Mouse (Mus musculus): ENCODE measurements around the gene Zbtb40.
A peak's percentile ranks its signal among the peaks of the same experiment; 100 is the strongest.

Zbtb40 gene

DNA sequence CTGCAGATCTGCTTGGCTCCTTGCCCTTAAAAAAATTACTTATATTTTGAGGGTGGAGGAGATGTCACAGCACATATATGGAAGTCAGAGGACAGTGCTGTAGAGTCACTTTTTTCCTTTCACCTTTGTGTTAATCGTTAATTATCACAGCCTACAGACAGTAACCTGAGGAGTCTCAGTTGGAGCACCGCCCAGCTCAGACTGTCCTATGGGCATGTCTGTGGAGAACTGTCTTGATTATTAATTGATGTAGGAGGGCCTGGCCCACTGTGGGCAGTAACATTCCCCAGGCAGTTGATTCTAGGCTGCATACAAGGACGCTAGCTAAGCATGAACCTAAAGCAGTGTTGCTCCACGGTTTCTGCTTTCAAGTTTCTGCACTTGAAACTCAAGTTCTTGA lies 16.1 kb downstream of the Zbtb40 start:
- no peak for DNase-seq

DNA sequence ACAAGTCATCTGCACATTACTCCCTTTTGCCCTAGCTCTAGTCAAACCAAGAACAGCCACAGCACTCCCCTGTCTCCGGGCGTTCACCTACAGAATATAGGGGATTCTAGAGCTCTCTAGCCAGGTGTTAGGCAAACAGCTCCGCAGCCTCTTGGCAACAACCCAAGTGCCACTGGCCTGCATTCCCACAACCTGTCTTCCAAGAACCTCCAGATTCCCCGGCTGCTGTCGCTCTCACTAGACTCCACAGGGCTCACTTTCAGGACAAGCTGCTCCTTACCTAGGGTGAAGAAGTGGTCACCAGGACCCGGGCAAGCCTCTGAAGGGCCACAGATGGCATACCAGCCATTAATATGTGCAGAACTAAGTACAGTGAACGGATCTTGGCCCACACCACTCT lies 17.3 kb downstream of the Zbtb40 start:
- no peak for DNase-seq

DNA sequence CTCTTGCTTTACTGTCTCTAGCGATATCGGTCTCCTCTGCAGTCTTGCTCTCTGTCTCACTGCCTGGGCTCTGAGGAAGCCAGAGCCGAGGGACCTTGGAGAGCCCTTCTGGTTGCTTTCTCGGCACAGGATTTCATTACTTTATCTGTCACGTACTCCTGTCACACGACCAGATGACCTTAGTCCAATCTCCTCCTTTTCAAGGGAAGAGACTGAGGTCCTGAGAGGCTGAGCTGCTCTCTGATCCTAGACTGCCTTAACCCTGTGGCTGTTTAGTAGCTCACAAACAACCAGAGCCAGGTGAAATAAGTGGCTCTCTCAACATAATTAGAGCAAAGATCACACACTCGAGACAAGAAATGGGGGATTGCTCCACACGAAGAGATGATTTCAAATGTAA lies 19.3 kb downstream of the Zbtb40 start:
- no peak for DNase-seq

DNA sequence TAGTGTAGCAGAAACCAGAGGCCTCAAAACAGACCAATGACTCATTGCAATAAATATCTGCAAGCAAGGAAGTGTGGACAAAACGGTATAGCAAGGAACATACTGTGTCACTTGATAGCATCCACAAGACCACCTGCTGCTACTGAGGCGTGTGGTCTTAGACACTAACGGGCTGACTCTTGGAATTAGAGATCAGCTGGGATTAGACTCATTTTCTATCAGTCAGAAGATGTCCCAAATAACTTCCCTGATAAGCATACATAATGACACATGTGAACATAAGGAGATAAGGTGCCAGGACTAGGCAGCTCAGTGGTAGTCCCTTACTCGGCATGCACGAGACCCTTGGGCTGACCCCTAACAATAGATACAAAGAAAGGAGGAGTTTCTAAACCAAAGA lies 21.6 kb downstream of the Zbtb40 start:
- DNase-seq = no peak

DNA sequence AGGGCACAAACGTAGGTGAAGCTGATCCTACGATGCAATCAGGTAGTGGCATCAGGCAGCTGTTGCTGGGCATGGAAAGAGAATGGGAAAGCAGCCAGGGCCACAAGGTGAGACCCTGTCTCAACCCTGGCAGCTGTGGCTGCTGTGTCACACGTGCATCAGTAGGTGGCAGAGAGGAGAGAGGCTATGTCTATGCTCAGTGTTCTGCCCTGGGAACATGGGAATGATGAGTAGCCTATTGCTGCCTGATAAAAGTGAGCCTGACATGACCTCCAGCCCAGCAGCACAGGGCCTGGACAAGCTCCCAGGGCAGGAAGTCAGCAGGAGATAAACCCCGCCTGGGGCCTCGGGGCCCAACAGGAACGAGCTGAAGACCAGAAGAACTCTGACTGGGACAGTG lies 23.0 kb downstream of the Zbtb40 start:
- DNase-seq = no peak

DNA sequence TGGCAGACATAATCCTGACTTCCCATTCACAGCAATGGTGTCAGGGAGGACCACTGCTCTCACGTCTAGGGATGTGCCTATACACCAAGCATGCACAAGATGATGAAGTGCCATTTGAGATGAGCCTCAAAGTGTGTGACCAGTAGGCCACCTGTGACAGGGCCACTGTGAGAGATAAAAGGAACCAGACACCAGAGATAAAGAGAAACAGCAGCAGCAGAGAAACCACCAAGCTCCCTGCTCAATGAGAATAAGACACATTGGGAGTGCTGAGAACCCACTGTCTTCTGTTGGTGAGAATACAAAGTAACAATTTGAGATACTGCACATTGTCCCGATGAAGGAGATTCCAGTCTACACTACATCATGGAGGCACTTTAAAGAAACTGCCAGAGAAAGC lies 23.5 kb downstream of the Zbtb40 start:
- no peak for DNase-seq

DNA sequence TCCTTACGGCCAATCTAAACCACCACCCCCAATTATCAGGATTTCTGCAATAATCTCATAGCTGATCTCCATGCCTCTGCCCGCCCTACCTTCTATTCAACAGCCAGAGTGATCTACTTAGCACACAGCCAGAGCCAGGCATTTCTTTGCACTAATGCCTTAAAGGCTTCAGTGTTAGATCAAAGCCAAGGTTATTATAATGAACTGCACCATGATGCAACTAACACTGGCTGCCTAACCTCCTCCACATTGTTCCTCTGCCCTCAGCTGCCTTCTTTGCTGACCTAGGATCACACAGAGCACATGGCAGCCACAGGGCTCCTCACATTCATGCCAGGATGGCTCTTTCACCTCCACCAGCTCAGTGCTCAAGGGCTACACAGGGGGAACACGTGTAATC lies 28.5 kb downstream of the Zbtb40 start:
- no peak for DNase-seq

DNA sequence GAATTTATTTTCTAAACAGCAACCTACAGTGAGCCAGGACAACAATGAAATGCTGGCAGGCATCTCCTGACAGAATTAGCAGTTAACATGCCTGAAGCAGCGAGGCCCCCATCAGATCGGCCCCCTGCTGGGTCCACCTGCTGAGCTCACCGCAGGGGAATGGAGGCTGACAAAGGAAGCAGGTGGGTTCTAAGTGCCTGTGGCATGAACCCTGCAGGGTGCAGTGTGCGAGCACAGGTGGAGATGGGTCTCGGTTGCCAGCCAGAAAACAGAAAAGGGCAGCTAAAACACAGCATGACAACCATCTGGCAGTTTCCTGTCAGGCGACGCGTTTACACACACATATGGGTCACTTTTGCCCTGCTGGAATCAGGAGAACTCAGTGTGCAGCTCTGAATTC lies 32.7 kb downstream of the Zbtb40 start:
- DNase-seq = no peak

DNA sequence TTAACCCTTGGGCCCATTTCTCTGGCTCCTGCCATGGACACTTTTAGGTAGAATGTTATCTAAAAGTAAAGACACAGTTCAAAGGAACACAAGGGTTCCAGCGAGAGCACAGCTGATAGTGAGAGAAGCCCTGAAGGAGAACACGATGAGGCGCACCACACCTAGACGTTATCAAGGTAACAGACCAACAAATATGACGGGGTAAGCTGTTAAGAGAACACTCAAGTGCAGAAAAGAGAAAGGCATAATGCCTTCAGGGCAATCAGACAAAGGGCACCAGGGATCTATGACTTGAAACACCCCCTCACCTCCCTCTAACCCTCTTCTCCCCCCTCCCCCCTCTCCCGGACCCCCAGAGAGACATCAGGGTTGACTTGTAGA lies 33.1 kb downstream of the Zbtb40 start:
- DNase-seq = no peak

DNA sequence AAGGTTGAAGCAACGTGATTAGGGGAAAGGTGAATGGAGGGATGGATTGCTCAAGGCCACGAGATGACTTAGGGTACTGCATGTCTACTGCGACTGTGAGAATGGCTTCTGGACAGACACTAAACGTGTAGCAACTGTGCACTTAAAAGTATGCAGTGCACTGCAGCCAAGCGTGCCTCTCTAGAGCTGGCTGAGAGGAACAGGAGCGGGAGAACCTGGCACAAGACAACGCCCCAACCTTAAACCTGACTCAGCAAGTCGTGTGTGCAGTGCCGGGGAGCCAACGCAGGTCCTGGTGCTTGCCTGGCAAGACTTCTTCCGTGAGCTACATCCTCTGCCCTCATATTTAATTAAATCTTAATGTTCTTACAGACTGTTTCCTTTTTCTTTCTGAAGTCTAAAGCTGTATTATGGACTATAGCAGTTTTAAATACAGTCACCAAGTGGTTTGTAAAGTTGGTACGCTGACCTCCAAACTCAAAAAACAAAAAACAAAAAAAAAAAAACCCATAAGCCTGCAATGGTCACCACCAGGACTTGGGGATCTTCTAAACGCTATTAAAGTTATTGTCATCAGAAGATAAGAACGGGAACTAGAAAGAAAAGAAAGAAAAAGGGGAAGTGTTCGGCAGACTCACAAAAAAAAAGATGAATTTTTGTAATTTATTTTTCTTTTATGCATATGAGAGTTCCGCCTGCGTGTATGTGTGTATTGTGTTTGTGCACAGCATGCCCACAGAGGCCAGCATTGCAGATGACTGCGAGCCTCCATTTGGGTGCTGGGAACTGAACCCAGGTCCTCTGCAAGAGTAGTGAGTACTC lies 33.7 kb downstream of the Zbtb40 start:
- DNase-seq = no peak

DNA sequence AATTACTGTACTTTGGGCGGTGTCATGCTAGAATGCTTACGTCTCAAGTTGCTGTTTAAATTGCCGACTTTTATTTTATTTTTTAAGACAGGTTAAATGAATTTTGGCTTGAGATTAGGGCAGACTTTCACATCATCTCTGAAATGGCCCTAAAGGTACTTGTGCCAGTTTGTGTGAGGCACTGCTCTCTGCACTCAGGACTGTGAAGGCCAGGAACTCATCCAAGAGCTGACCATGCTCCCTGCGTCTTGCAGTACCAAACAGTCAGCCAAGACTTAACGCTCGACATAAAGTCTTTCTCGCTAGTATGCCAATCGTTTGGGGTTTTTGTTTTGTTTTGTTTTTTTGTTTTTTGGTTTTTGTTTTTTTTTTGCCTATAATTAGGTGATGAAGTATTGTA lies 34.5 kb downstream of the Zbtb40 start:
- DNase-seq = no peak

DNA sequence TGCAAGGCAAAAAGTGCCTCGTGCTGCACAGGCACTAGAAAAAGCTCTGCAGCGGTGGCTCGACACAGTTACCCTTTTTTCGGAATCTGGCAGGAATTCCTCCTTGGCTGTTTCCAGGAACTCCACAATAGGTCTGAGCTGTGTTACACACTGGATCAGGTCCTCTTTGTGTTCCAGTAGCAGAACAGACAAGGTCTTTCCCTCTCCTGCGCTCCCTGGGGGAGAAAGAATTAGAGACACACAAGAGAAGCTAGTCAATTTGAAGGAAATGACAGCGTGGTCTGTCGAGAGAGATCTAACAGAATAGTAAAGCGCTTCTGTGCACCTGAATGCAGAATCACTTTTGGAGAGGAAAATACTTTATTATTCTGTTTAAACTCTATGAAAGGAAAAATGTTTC lies 41.6 kb downstream of the Zbtb40 start:
- no peak for DNase-seq

DNA sequence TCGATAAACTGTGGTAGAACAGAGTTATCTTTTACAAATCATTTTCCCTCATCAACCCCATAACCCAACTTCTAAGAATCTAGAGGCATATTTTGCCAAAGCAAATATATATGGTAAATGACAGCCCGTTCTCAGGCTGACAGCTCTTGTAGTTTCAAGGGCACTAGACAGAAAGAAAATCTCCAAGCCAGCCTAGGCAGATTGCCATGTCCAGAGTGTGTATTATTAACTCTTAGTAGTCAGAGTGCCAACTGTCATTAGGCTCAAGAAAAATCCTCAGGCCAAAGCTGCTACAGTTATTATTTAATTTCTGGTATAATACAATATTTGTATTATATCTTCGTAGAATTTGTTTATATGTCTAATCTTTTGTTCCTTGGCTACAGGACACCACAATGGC lies 46.8 kb downstream of the Zbtb40 start:
- no peak for DNase-seq

DNA sequence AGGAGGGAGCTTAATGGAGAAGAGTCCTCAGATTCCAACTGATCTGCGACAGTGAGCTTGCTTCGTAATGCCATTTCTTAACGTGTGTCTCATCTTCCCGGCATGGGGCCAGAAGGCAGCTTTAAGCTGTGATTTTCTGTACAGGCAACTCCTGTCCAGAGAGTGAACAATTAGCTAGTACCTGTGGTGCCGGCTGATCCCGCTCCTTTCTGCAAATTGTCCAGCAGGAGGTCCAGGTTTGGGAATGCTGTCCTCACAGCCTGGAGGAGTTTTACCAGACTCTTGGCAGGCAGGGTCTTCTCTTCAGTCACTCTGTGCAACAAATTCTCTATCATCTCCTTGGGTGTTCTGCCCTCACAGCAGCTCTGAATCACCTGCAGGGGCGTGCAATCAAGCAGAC lies 47.6 kb downstream of the Zbtb40 start:
- no peak for DNase-seq

DNA sequence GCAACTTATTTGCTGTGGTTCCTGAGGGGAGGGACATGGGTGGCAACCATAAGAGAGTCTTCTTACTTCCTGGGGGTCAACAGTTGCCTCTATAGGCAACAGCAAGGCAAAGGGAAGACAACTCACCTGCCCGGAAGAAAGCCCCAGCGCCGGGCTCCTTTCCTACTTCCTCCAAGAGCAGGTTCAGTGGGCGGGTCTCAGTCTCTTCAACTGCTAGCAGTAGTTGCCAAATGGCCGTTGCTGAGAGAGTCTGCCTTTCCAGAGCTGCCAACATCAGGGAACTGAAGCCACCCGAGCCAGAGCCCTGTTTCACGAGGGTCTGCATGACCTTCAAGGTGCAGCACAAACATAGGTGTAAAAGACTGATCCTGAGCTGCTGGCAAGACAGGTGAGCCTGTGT lies 50.2 kb downstream of the Zbtb40 start:
- DNase-seq = no peak

DNA sequence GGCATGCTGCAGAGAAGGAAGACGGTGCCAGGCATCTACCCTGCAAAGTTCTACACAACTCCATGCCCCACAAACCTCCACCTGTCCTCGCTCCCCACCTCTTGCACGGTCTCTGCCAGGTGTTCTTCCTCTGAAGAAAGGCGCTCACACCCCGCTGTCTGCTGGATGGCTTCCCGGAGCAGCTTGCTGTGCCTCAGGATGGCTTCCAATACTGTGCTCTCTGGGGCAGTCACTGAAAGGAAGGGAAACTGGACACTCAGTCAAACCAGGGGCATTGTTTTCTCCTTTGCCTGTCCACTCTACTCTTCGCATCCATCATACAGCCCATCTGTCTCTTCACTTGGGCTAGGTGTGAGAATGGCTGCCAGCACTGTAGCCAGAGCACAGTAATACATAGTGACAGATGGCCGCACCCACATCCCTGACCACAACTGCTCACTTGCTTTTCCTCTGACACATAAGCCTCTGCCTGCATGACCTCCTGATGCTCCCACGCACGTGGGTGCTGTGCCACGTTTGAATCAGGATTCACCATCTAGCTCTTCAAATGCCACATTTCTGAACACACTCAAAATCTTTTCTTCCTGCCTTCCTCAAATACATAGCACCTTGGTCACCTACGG lies 50.8 kb downstream of the Zbtb40 start:
- DNase-seq = no peak

DNA sequence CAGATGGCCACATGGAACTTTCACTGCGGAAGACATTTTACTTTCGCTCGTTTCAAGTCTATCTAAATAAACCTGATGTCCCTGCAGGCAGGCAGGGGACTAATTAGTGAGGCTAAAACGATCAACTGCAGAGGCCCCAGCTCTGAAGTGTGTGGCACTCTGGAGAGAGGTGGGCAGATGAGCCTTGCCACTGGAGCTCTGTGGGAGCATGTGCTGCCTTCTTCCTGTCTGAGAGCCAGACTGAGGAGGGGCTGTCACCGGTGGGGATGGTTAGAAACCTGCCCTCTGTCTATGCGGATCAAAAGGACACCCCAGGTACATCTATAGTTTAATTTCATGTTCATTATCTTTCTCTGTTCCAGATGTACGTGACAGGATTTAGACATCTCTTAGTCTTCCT lies 51.7 kb downstream of the Zbtb40 start:
- no peak for DNase-seq

DNA sequence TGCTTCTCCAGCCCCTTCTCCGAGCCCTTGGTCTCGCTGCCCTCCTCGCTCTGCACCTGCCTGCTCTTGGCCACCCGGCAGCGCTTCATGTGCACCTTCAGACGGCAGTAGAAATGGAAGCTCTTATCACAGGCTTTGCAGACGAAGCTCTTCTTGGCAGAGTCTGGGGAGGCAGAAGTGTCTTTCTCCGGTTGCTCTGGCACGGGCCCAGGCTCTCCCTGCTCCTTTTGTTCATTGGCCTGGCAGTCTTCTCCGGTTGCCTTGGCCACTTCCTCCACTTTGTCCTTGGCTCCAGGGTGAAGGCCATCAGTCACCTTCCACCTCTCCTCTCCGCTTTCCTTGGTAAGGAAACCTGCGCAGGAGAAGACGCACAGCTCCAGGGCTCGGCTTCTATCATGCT lies 53.2 kb downstream of the Zbtb40 start:
- no peak for DNase-seq

DNA sequence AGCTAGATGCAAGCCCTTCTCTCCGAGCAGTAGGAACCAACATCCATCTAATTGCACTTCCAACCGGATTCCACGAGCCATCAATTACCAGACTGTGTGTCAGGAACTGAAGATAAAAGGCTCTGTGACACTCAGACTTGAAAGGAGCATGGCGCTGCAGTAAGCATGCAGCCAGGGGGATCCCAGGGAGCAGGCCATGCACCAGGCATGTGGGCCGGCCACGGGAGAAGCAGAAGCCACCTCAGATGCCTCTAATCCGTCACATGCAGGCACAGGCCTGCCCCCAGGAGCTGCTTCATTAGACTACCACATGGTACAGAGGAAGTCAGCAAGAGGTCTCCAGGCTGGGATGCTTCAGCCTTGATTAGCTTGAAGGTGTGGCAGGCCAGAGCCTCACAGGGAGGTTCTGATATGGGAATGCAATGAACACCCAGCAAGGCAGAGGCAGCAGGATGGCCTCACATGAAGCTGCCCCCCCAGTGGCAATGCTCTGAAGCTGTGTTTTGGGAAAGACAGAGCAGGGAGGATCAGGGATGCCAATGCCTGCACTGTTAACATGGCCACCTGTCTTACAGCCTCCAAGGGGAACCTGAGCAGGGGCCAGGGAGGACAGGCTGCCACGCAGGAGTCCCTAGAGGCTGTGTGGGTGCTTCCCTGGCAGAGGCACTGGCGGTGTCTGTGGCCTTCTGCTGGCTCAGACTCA lies 66.5 kb downstream of the Zbtb40 start:
- no peak for DNase-seq

DNA sequence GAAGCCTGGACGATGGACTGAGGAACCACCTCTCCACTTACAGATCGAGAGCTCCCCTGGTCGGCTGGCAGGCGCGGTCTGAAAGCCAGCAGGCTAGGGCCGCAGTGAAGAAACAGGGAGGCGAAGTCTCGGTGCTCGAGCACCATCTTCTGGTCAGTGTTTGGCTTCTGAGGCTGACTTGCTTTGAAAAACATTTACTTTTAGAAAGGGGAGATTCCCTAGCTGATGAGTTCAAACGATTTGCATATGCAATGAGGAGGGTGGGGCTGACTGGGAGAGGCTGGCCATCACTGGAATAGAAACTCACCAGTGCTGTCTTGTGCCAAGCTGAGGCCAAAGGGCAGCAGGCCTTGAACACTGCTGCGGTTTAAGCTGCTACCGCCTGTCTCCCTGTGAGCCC lies 67.3 kb downstream of the Zbtb40 start:
- DNase-seq = peak; percentile 86

DNA sequence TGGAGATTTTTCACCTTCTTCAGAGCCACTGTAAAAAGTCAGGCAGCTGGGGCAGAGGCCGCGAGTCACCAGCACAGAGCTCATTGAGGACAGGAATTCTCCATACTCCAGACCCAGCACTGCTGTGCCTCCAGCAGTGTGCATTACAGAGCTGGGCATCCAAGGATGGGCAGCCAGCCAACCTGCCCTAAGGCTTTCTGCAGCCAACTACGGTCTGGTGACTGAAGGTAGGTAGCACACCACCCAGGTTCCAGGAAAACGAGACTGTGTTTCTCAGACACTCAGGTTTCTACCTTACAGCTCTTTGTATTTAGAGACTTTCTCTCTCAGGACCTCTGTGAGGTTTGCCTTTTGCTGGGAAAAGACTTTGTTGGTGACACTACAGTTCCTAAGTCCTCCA lies 67.7 kb downstream of the Zbtb40 start:
- DNase-seq = peak; percentile 30

DNA sequence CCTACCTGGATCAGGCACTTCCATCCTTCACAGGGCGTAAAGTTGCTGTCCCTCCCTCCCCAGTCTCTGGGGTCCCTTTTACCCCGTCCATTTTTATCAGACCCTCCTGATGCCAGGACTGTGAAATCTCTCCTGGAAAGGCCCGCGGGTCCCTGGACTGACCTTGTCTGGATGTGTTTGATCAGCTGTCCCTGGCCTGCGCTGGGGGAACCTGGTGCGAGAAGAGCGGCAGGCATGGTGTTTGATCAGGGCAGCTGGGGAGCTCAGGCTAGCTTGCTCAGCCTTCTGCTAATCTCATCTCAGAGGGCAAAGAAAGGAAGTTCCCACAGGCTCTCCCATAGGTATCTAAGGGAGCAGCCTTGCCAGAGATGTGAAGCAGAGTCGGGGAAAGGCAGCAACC lies 71.4 kb downstream of the Zbtb40 start:
- DNase-seq = no peak

DNA sequence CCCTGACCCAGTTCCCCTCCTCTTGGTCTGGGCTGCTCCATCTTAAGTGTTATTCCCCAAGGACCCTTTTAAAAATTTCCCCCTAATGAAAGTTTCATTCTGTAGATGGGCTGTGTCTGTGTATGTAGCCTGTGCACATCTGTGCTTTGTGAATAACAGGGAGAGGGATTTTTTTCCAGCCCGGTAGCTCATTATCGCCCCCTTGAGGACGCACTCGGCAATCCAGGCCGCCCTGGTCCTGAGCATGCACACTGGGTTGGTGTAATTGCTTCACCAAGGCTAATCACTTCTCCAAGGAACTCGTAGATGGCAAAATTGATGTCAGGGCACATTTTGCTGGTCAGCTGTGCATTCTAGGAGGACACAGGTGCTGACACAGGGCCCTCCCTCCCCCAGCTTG lies 77.7 kb downstream of the Zbtb40 start:
- DNase-seq = peak; percentile 50

All from kidney, postnatal 14 days (tissue).